Mouse (Mus musculus) forebrain, embryonic 10.5 days (tissue): Measurements from ENCODE around the gene Cep170b. TPM values are rescaled to one million over a fixed set of nuclear protein-coding genes. Genes with fewer than 3 reads are reported as not detected.

Source experiments
- DNase-seq: peaks from one replicate; pipeline ENCODE4 v3.0.0-alpha.2; 2017; ENCODE audit warnings: low spot score; ENCODE audit errors: extremely low spot score
- H3K27ac ChIP-seq: fragments of 300-500 bp; sonication (generic); 2 replicates; pipeline ENCODE4 v1.5.1; 2016; ENCODE audit warnings: mild to moderate bottlenecking
- H3K27me3 ChIP-seq: fragments of 300-500 bp; sonication (generic); 2 replicates; pipeline ENCODE4 v1.6.1; 2016; ENCODE audit warnings: mild to moderate bottlenecking; ENCODE audit not compliant: poor library complexity, severe bottlenecking
- H3K36me3 ChIP-seq: fragments of 300-500 bp; sonication (generic); replicated peaks from 2 replicates; pipeline ENCODE4 v1.6.1; 2016; ENCODE audit warnings: mild to moderate bottlenecking, moderate library complexity
- H3K4me1 ChIP-seq: fragments of 300-500 bp; sonication (generic); 2 replicates; pipeline ENCODE4 v1.6.1; 2016
- H3K4me3 ChIP-seq: fragments of 300-500 bp; sonication (generic); 2 replicates; pipeline ENCODE4 v1.5.1; 2016; ENCODE audit warnings: mild to moderate bottlenecking, moderate library complexity
- H3K9me3 ChIP-seq: fragments of 300-500 bp; sonication (generic); 2 replicates; pipeline ENCODE4 v1.6.1; 2016; ENCODE audit warnings: mild to moderate bottlenecking, moderate library complexity
- WGBS: fragments of 180-500 bp; shearing (Covaris S2); methylation state at CpG from one replicate; pipeline ENCODE4 v1.1.7; 2016; 5-methylcytosine and 5-hydroxymethylcytosine counted together
- polyA plus RNA-seq: library from polyadenylated mRNA; unstranded; fragments of >200 nt; fragmentation: Nextera tagmentation; extraction: Ambion mirVana; gene quantifications from 2 replicates; pipeline ENCODE4 v1.2.1, GENCODE M21; 2016

Gene Cep170b
- polyA plus RNA-seq, 1 experiment from 2014 or later, result 7.9 TPM

- no peak for DNase-seq
- 88% methylated on average over 5 of the region's 5 CpGs for WGBS
- Histone ChIP-seq H3K9me3 (0 out of 2 replicates have a peak, but pooled peaks cover 4% of the 10 kb centered on the region), H3K36me3 (no peaks in the 10 kb centered on the region), H3K4me1 (peaks cover 5% of the 10 kb centered on the region), H3K4me3 (no peak overlapping the region), H3K27me3 (no peaks in the 10 kb centered on the region), H3K27ac (no peak overlapping the region)
These were observed 43.9 kb downstream of the Cep170b start for GRCm38 (mm10) chr12:112764141-112764540.

- no peaks in the 10 kb centered on the region for H3K36me3 ChIP-seq
- no peaks in the 10 kb centered on the region for H3K27me3 ChIP-seq
- H3K27ac ChIP-seq, result no peak overlapping the region
- H3K9me3 ChIP-seq, result no peaks in the 10 kb centered on the region
- 93% methylated on average over 7 of the region's 7 CpGs for WGBS
- no peak for DNase-seq
- no peak overlapping the region for H3K4me3 ChIP-seq
- peaks cover 5% of the 10 kb centered on the region for H3K4me1 ChIP-seq
These were observed 44.7 kb downstream of the Cep170b start for GRCm38 (mm10) chr12:112764991-112765390.

GRCm38 (mm10) chr12:112766586-112766985 is 46.3 kb downstream of the Cep170b start:
- Histone ChIP-seq H3K9me3 (no peaks in the 10 kb centered on the region), H3K4me1 (no peaks in the 10 kb centered on the region), H3K27me3 (no peaks in the 10 kb centered on the region), H3K4me3 (no peak overlapping the region), H3K36me3 (no peaks in the 10 kb centered on the region), H3K27ac (no peak overlapping the region)
- no peak for DNase-seq
- 94% methylated on average over 7 of the region's 7 CpGs for WGBS

GRCm38 (mm10) chr12:112767036-112767890 is 47.0 kb downstream of the Cep170b start:
- no peaks in the 10 kb centered on the region for H3K27me3 ChIP-seq
- H3K36me3 ChIP-seq, result no peaks in the 10 kb centered on the region
- no peaks in the 10 kb centered on the region for H3K9me3 ChIP-seq
- 89% methylated on average over 16 of the region's 16 CpGs for WGBS
- no peaks in the 10 kb centered on the region for H3K4me1 ChIP-seq
- H3K4me3 ChIP-seq, result no peak overlapping the region
- DNase-seq, result no peak
- no peak overlapping the region for H3K27ac ChIP-seq

- no peak overlapping the region for H3K4me3 ChIP-seq
- H3K27me3 ChIP-seq, result no peaks in the 10 kb centered on the region
- no peaks in the 10 kb centered on the region for H3K4me1 ChIP-seq
- 92% methylated on average over 8 of the region's 8 CpGs for WGBS
- H3K36me3 ChIP-seq, result no peaks in the 10 kb centered on the region
- DNase-seq, result no peak
- no peak overlapping the region for H3K27ac ChIP-seq
- no peaks in the 10 kb centered on the region for H3K9me3 ChIP-seq
These were observed 47.9 kb downstream of the Cep170b start for GRCm38 (mm10) chr12:112768166-112768565.

GRCm38 (mm10) chr12:112769031-112769430 is 48.8 kb downstream of the Cep170b start:
- no peak overlapping the region for H3K4me3 ChIP-seq
- 0 out of 2 replicates have a peak, but pooled peaks cover under 1% of the 10 kb centered on the region for H3K9me3 ChIP-seq
- H3K36me3 ChIP-seq, result no peaks in the 10 kb centered on the region
- no peaks in the 10 kb centered on the region for H3K27me3 ChIP-seq
- WGBS, result 85% methylated on average over 6 of the region's 6 CpGs
- no peak for DNase-seq
- H3K4me1 ChIP-seq, result no peaks in the 10 kb centered on the region
- no peak overlapping the region for H3K27ac ChIP-seq

- WGBS, result 71% methylated on average over 2 of the region's 2 CpGs
- no peaks in the 10 kb centered on the region for H3K27me3 ChIP-seq
- no peaks in the 10 kb centered on the region for H3K36me3 ChIP-seq
- peaks cover 7% of the 10 kb centered on the region; the same call in 1 of the 2 replicates for H3K9me3 ChIP-seq
- no peak overlapping the region for H3K4me3 ChIP-seq
- no peak for DNase-seq
- H3K4me1 ChIP-seq, result no peaks in the 10 kb centered on the region
- no peak overlapping the region for H3K27ac ChIP-seq
These were observed 49.5 kb downstream of the Cep170b start for GRCm38 (mm10) chr12:112769751-112770150.

GRCm38 (mm10) chr12:112770396-112770795 is 50.1 kb downstream of the Cep170b start:
- H3K27me3 ChIP-seq, result no peaks in the 10 kb centered on the region
- 77% methylated on average over 4 of the region's 4 CpGs for WGBS

GRCm38 (mm10) chr12:112772306-112772705 is 52.1 kb downstream of the Cep170b start:
- no peaks in the 10 kb centered on the region for H3K27me3 ChIP-seq
- 92% methylated on average over 14 of the region's 14 CpGs for WGBS
- DNase-seq, result no peak
- no peaks in the 10 kb centered on the region for H3K4me1 ChIP-seq
- no peak overlapping the region for H3K27ac ChIP-seq
- no peak overlapping the region for H3K4me3 ChIP-seq
- H3K9me3 ChIP-seq, result peaks cover 17% of the 10 kb centered on the region
- H3K36me3 ChIP-seq, result no peaks in the 10 kb centered on the region

More at GRCm38 (mm10) chr12:112770396-112770795, 50.1 kb downstream of the Cep170b start:
- H3K4me1 ChIP-seq, result no peaks in the 10 kb centered on the region
- peak overlapping the region; percentile 21; the same call in 1 of the 2 replicates for H3K27ac ChIP-seq
- DNase-seq, result no peak
- H3K4me3 ChIP-seq, result no peak overlapping the region
- H3K36me3 ChIP-seq, result no peaks in the 10 kb centered on the region
- peaks cover 13% of the 10 kb centered on the region for H3K9me3 ChIP-seq

GRCm38 (mm10) chr12:112773366-112773765 is 53.1 kb downstream of the Cep170b start:
- H3K4me1 ChIP-seq, result no peaks in the 10 kb centered on the region
- H3K9me3 ChIP-seq, result peaks cover 17% of the 10 kb centered on the region
- H3K27ac ChIP-seq, result no peak overlapping the region
- H3K36me3 ChIP-seq, result no peaks in the 10 kb centered on the region
- WGBS, result 54% methylated on average over 9 of the region's 9 CpGs
- no peak for DNase-seq
- no peaks in the 10 kb centered on the region for H3K27me3 ChIP-seq
- no peak overlapping the region for H3K4me3 ChIP-seq

- WGBS, result 92% methylated on average over 6 of the region's 6 CpGs
- H3K9me3 ChIP-seq, result peaks cover 19% of the 10 kb centered on the region
- H3K27me3 ChIP-seq, result no peaks in the 10 kb centered on the region
- H3K27ac ChIP-seq, result no peak overlapping the region
- H3K4me3 ChIP-seq, result no peak overlapping the region
- H3K4me1 ChIP-seq, result no peaks in the 10 kb centered on the region
- no peaks in the 10 kb centered on the region for H3K36me3 ChIP-seq
- DNase-seq, result no peak
These were observed 53.8 kb downstream of the Cep170b start for GRCm38 (mm10) chr12:112774026-112774425.

GRCm38 (mm10) chr12:112774481-112774880 is 54.2 kb downstream of the Cep170b start:
- no peak overlapping the region for H3K27ac ChIP-seq
- 93% methylated on average over 10 of the region's 10 CpGs for WGBS
- H3K27me3 ChIP-seq, result no peaks in the 10 kb centered on the region
- H3K4me3 ChIP-seq, result no peak overlapping the region
- peaks cover 19% of the 10 kb centered on the region for H3K9me3 ChIP-seq
- DNase-seq, result no peak
- H3K4me1 ChIP-seq, result no peaks in the 10 kb centered on the region
- H3K36me3 ChIP-seq, result no peaks in the 10 kb centered on the region

- peaks cover 31% of the 10 kb centered on the region for H3K4me1 ChIP-seq
- H3K36me3 ChIP-seq, result no peaks in the 10 kb centered on the region
- peaks cover 13% of the 10 kb centered on the region for H3K27me3 ChIP-seq
- no peak overlapping the region for H3K4me3 ChIP-seq
- DNase-seq, result no peak
- H3K9me3 ChIP-seq, result no peaks in the 10 kb centered on the region
- 85% methylated on average over 8 of the region's 8 CpGs for WGBS
- H3K27ac ChIP-seq, result no peak overlapping the region
These were observed 70.8 kb downstream of the Cep170b start for GRCm38 (mm10) chr12:112791026-112791425.
